Mouse (Mus musculus): ENCODE data around the gene Tm9sf3. TPM values are rescaled to one million over a fixed set of nuclear protein-coding genes. Genes with fewer than 3 reads are reported as not detected.

Gene Tm9sf3
- polyA plus RNA-seq, 1 experiment from 2014 or later = 53.5 TPM

DNA sequence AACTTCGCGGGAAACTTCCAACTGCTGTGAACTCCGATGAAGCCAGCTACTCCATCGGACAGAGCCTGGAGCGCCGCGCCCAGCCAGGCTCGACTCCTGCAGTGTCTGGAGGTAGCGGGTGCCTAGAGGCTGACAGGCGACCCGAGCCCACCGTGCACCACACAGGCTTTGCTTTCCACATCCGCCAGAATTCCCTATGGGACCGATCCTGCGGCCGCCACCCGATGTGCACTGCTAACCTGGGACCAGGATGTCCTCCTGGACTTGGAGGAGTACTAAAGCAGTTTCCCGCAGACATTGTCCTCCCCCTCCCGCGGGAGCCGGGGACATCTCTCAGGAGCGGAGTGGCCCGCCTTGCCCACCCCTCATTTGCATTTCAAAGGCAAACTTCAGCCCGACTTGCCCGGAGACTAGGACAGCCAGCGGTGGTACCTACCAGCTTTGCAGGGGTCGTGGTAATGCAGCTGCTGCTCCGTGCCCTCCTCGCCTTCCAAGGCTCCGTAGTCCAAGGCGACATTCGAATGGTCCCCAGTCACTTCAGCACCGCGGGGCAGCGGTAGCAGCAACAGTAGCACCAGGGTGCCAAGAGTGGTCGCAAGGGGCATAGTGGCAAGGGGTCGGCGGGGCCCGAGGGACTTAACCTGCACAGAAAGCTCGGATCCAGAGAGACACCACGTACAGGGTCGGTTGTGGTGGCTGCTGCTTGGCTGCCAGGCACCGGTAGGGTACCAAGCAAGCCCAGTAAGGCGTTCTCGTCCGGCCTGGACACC is 57.6 kb downstream of the Tm9sf3 start:
- peaks cover 68% of the 10 kb centered on the region for H3K27me3 ChIP-seq
- no peak for ATAC-seq (ENCODE audit: insufficient read depth)
- H3K9ac ChIP-seq = no peak overlapping the region

DNA sequence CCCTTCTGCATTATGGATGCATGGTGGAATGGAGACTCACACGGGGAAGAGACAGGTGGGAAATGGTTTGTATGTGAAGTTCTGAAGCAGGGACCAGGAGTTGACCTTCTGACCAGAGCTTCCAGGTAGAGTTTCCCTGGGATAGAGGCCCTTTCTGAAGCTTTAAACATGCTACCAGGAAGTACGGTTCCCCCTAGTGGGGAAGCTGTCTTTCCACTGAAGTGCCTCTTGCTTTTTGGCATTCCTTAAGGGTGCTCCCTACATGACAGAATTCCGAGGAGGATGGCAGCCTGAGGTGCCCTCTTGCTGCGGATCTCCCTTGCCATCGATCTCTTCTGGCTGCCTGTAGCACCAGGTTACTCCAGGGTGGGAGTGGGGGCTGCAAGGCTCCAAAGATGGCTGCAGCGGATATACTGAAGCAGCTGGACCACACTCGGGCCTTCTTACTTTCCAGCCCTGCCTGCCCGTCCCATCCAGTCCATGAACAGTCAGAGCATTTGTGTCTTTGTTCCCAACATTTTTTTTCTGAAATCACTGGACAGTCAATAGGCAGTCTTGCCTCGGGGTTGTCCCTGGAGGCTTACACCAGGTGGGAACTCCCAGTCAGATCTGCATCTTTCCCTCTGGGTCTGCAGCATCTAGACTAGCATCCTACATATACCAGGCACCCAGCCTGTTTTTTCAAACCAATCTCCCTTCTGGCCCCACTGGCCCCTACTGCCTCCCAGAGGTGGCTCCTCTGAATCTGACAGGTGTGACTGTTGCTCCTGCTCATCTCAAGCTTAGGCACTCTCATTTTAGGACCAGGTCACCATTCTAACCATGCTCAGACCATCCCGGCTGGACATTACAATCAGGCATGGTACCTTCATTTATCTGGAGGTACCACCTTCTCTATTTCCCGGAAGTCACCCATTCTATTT is 59.4 kb downstream of the Tm9sf3 start:
- H3K9ac ChIP-seq = no peak overlapping the region
- WGBS (ENCODE audit: insufficient replicate concordance) = 50% methylated on average over 11 of the region's 11 CpGs
- H3K27ac ChIP-seq (replicated peaks) = no peak overlapping the region
- no peak for ATAC-seq (ENCODE audit: insufficient read depth)
- peaks cover 8% of the 10 kb centered on the region; the same call in 1 of the 2 replicates for H3K4me1 ChIP-seq (replicated peaks)
- H3K4me3 ChIP-seq (replicated peaks) = no peak overlapping the region
- no peaks in the 10 kb centered on the region for H3K9me3 ChIP-seq (replicated peaks)
- no peak overlapping the region for H3K4me2 ChIP-seq
- H3K36me3 ChIP-seq (replicated peaks) = no peaks in the 10 kb centered on the region
- peaks cover 65% of the 10 kb centered on the region for H3K27me3 ChIP-seq

More for the DNA sequence above, 57.6 kb downstream of the Tm9sf3 start:
- H3K36me3 ChIP-seq (replicated peaks) = peaks cover 4% of the 10 kb centered on the region; the same call in 1 of the 2 replicates
- H3K4me2 ChIP-seq = peak overlapping the region; percentile 56
- no peak overlapping the region for H3K27ac ChIP-seq (replicated peaks)
- H3K9me3 ChIP-seq (replicated peaks) = no peaks in the 10 kb centered on the region
- peak overlapping the region; percentile 25; the same call in 1 of the 2 replicates for H3K4me3 ChIP-seq (replicated peaks)
- H3K4me1 ChIP-seq (replicated peaks) = peaks cover 8% of the 10 kb centered on the region; the same call in 1 of the 2 replicates
- WGBS (ENCODE audit: insufficient replicate concordance) = 2% methylated on average over 46 of the region's 46 CpGs

DNA sequence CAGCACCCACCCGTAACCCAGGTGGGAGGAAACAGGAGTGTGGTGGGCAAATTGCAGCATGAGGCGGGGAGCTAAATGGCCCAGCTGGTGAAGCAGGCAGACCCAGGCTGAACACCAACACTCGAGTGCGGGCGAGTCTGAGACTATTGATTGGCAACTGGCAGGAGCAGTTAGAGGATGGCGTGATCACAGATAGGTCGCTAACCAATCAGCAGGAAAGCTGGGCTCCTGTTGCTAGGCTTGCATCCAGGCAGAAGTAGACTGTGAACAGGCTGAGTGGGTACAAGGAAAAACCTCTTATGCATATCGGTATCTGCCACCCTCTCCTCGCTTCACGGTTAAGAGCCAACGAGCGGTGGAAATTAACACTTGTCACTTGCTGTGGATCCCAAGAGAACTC is 66.2 kb downstream of the Tm9sf3 start:
- no peak overlapping the region for H3K4me2 ChIP-seq
- WGBS (ENCODE audit: insufficient replicate concordance) = 69% methylated on average over 12 of the region's 12 CpGs
- ATAC-seq (ENCODE audit: insufficient read depth) = no peak

DNA sequence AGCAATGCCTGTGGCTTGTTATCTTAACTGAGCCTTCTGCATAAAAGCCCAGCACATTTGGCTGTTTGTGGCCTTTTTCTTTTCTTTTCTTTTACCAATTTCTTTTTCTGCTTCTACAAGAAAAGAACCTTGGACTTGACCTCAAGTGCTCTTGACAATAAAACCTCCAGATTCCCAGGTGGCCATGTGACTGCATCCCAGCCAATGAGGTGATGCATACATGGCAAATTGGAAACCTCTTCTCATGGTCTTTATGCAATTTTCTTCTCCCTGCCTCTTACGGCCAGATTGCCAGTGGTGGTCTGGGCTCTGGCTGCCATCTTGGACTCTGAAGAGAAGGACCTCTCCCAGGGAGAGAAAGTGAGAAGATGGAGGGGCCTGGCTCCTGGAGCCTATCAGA is 70.4 kb downstream of the Tm9sf3 start:
- Histone ChIP-seq H3K9ac (no peak overlapping the region), H3K9me3 (replicated peaks) (no peaks in the 10 kb centered on the region), H3K4me2 (no peak overlapping the region), H3K27me3 (no peaks in the 10 kb centered on the region), H3K4me3 (replicated peaks) (no peak overlapping the region), H3K27ac (replicated peaks) (no peak overlapping the region), H3K4me1 (replicated peaks) (no peaks in the 10 kb centered on the region), H3K36me3 (replicated peaks) (no peaks in the 10 kb centered on the region)
- WGBS (ENCODE audit: insufficient replicate concordance) = 76% methylated on average over 1 of the region's 1 CpGs
- ATAC-seq (ENCODE audit: insufficient read depth) = no peak

More for the DNA sequence above, 66.2 kb downstream of the Tm9sf3 start:
- Histone ChIP-seq H3K36me3 (replicated peaks) (no peaks in the 10 kb centered on the region), H3K27ac (replicated peaks) (no peak overlapping the region), H3K4me3 (replicated peaks) (no peak overlapping the region), H3K27me3 (0 out of 2 replicates have a peak, but pooled peaks cover 5% of the 10 kb centered on the region), H3K4me1 (replicated peaks) (no peaks in the 10 kb centered on the region), H3K9ac (no peak overlapping the region), H3K9me3 (replicated peaks) (no peaks in the 10 kb centered on the region)

DNA sequence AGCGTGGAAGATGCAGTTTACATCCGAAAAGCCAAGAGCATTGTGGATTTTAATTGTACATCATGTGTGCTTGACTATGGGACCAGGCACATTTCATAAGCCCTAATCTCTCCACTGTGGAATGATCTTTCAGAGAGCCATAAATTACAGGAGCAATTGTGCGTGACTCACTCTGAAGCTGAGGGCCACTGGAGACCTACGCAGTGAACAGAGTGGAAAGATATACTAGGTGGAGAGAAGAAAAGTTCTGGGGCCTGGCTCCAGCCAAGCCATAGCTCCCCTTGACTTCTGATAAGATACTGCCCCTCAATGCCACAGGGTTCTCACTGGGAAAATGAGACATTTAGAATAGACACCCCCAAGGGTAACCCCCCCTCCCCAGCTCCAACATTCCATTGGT is 70.8 kb downstream of the Tm9sf3 start:
- ATAC-seq (ENCODE audit: insufficient read depth) = no peak
- no peaks in the 10 kb centered on the region for H3K27me3 ChIP-seq
- no peak overlapping the region for H3K27ac ChIP-seq (replicated peaks)
- 64% methylated on average over 4 of the region's 4 CpGs for WGBS (ENCODE audit: insufficient replicate concordance)
- no peak overlapping the region for H3K4me2 ChIP-seq
- H3K9me3 ChIP-seq (replicated peaks) = no peaks in the 10 kb centered on the region
- H3K4me1 ChIP-seq (replicated peaks) = no peaks in the 10 kb centered on the region
- H3K36me3 ChIP-seq (replicated peaks) = no peaks in the 10 kb centered on the region
- no peak overlapping the region for H3K9ac ChIP-seq
- H3K4me3 ChIP-seq (replicated peaks) = no peak overlapping the region

DNA sequence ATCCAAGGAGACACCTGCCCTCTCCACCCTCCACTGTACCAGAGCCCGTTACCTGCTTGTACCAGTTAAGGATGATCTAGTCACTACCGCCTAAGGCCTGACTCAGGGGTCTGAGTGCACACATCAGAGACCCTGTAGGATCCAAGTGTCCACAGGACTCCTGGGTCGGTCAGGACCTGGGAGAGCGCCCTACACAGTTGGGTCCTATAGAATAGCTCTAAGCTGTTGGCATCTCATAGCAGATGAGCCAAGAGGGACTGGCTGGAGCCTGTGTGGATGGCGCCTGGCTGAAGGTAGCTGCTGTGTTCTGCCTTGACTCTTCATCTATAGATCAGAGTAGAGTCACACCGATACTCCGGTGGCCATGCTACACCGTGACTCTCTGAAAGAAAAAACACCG is 72.1 kb downstream of the Tm9sf3 start:
- 68% methylated on average over 9 of the region's 9 CpGs for WGBS (ENCODE audit: insufficient replicate concordance)
- H3K27me3 ChIP-seq = no peaks in the 10 kb centered on the region
- H3K4me1 ChIP-seq (replicated peaks) = no peaks in the 10 kb centered on the region
- H3K9ac ChIP-seq = no peak overlapping the region
- H3K27ac ChIP-seq (replicated peaks) = no peak overlapping the region
- H3K36me3 ChIP-seq (replicated peaks) = no peaks in the 10 kb centered on the region
- H3K4me2 ChIP-seq = no peak overlapping the region
- no peak overlapping the region for H3K4me3 ChIP-seq (replicated peaks)
- no peaks in the 10 kb centered on the region for H3K9me3 ChIP-seq (replicated peaks)
- ATAC-seq (ENCODE audit: insufficient read depth) = no peak

DNA sequence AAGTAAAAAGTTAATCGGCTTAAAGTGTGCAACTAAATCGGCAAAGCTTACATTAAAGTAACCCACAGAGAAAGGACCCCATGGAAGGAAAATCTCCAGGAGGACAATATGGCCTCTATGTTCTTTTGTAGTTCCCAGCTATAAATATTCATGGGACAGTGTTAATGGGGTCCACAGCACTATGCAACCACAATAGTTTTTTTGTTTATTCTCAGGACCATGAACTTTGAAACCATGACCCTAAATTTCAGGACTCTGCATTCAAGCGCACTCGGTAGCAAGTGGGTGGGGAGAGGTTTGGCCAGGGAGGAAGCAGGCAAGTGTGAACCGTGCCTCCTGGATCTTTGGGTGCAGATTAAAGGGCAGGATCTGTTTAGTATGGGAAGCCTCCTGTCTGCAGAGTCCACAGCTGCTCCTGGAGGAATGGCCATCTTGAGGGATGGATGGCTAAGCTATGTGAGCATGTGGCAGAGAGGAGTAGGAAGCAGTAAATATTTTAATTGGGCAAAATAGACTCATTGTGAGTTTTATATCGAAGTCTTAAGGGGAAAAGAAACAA is 72.8 kb downstream of the Tm9sf3 start:
- Histone ChIP-seq H3K27me3 (no peaks in the 10 kb centered on the region), H3K4me3 (replicated peaks) (no peak overlapping the region), H3K9ac (no peak overlapping the region), H3K4me1 (replicated peaks) (no peaks in the 10 kb centered on the region), H3K9me3 (replicated peaks) (no peaks in the 10 kb centered on the region), H3K36me3 (replicated peaks) (no peaks in the 10 kb centered on the region), H3K4me2 (no peak overlapping the region), H3K27ac (replicated peaks) (no peak overlapping the region)
- ATAC-seq (ENCODE audit: insufficient read depth) = no peak
- WGBS (ENCODE audit: insufficient replicate concordance) = 56% methylated on average over 6 of the region's 6 CpGs

DNA sequence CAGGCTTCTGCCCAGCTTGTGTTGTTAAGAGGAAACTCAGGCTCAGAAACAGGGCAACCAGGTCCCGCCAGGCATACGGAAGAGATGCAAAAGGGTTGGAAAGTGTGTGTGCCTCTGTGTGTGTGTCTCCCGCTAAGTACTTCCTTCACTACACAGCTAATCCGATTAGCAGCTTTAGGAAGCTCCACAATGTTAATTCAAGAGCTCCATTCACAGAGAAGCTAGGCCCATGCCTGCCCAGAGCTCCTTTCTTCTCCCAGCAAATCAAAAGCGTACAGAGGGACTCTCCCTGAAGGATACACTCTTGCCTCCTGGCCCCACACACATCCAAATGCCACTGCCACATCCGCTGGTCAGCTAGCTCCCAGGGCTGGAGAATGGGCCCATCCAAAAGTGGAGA is 86.5 kb downstream of the Tm9sf3 start:
- no peaks in the 10 kb centered on the region for H3K27me3 ChIP-seq
- ATAC-seq (ENCODE audit: insufficient read depth) = no peak
- no peak overlapping the region for H3K27ac ChIP-seq (replicated peaks)
- H3K36me3 ChIP-seq (replicated peaks) = no peaks in the 10 kb centered on the region
- H3K4me1 ChIP-seq (replicated peaks) = no peaks in the 10 kb centered on the region
- 34% methylated on average over 6 of the region's 6 CpGs for WGBS (ENCODE audit: insufficient replicate concordance)
- no peak overlapping the region for H3K9ac ChIP-seq
- H3K9me3 ChIP-seq (replicated peaks) = no peaks in the 10 kb centered on the region
- H3K4me2 ChIP-seq = no peak overlapping the region
- H3K4me3 ChIP-seq (replicated peaks) = no peak overlapping the region

DNA sequence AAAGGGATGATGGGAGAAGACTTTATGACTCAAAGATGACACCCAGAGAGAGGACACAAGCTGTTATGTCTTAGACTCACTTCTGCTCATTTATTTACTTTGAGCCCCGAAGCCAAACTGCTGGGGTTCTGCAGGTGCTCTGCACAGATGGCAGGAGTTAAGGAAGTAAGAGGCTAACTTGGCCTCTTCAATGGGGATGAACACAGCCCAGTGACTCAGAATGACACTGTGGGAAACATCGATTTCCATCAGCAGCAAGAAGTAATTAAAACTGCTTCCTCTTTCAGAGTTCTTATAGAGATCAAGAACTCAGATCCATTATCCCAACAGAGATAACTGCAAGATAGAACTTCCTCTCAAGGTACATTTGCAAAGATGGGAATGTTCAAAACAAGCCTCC is 86.9 kb downstream of the Tm9sf3 start:
- no peaks in the 10 kb centered on the region for H3K4me1 ChIP-seq (replicated peaks)
- H3K27ac ChIP-seq (replicated peaks) = no peak overlapping the region
- WGBS (ENCODE audit: insufficient replicate concordance) = 42% methylated on average over 2 of the region's 2 CpGs
- H3K36me3 ChIP-seq (replicated peaks) = no peaks in the 10 kb centered on the region
- ATAC-seq (ENCODE audit: insufficient read depth) = no peak
- H3K9me3 ChIP-seq (replicated peaks) = no peaks in the 10 kb centered on the region
- no peak overlapping the region for H3K9ac ChIP-seq
- H3K27me3 ChIP-seq = no peaks in the 10 kb centered on the region
- no peak overlapping the region for H3K4me2 ChIP-seq
- H3K4me3 ChIP-seq (replicated peaks) = no peak overlapping the region

DNA sequence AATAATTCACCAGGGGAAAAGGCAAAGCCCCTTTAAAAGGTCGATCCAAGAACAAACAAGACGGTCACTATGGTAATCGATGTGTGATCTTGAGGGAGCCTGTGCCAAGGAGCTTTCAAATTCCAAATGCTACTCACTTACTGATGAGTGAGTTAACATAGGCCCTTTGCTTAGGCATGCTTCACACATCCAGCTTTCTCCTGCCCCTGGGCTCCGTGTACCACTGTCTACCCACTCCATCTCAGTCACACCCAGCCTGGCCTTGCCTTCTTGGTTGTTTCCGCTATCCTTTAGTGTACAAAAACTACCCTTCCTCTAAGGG is 97.9 kb downstream of the Tm9sf3 start:
- WGBS (ENCODE audit: insufficient replicate concordance) = 64% methylated on average over 5 of the region's 5 CpGs
- H3K4me3 ChIP-seq (replicated peaks) = no peak overlapping the region
- no peak overlapping the region for H3K4me2 ChIP-seq
- H3K9me3 ChIP-seq (replicated peaks) = no peaks in the 10 kb centered on the region
- no peak overlapping the region for H3K9ac ChIP-seq
- ATAC-seq (ENCODE audit: insufficient read depth) = no peak
- H3K27ac ChIP-seq (replicated peaks) = no peak overlapping the region
- no peaks in the 10 kb centered on the region for H3K27me3 ChIP-seq
- H3K36me3 ChIP-seq (replicated peaks) = no peaks in the 10 kb centered on the region
- no peaks in the 10 kb centered on the region for H3K4me1 ChIP-seq (replicated peaks)

Data from liver, embryonic 15.5 days (tissue).